Mouse (Mus musculus) stomach, postnatal 0 days (tissue): Measurements from ENCODE around the gene Sergef.

Experiments
- CTCF ChIP-seq: IDR thresholded peaks from 2 replicates; pipeline ENCODE4 v1.5.1; 2016; ENCODE audit warnings: antibody characterized with exemption, low read depth, mild to moderate bottlenecking, moderate library complexity
- EP300 ChIP-seq: optimal IDR thresholded peaks from 2 replicates; pipeline ENCODE3; 2016; ENCODE audit warnings: antibody characterized with exemption

DNA sequence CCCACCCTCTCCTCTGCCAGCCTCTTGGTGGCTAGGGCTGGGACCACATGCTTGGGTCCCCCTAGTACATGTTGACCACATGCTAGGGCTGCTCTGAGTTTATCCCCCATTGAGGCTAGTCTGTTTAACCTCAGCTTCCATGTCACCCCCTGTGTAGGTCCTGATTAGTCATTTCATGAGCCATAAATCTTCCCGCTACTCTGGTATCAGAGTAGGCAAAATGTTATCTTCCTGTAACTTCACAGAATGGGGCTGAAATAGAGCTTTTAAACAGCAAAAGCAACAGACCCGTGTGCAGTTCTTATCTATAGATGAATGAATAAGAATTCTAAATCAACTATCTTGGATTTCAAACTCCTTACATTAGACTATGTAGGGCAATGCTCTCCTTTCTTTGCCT lies 138.1 kb downstream of the Sergef start:
- TF ChIP-seq EP300, result no peak
- TF ChIP-seq CTCF, result no peak
